Mouse (Mus musculus) layer of hippocampus, adult 9-11 months (tissue): ENCODE results near the gene Dhx32.

Experiments
- DNase-seq: peaks from one replicate; pipeline ENCODE4 v3.0.0; 2022

Dhx32 gene

DNA sequence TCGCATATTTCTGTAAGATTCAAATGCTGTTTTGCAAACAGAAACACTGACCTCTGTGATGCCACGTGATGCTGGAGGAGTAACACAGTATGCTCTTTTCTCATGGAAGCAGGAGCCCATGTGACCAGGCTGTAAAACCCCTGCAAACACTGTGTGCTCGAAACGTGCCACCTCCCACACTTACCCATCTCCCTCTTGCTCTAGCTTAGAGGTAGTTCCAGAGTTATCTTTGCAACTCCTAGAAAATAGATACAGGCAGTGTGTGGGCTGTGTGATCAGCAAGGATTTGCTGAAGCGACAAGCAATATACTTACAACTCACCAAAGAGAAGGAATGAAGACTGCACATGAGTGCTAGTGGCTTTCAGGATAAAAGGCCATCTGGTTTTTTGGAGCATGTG is 14.0 kb downstream of the Dhx32 start:
- DNase-seq: no peak

GRCm38 (mm10) chr7:133768027-133768426 is 14.5 kb downstream of the Dhx32 start:
- no peak for DNase-seq

DNA sequence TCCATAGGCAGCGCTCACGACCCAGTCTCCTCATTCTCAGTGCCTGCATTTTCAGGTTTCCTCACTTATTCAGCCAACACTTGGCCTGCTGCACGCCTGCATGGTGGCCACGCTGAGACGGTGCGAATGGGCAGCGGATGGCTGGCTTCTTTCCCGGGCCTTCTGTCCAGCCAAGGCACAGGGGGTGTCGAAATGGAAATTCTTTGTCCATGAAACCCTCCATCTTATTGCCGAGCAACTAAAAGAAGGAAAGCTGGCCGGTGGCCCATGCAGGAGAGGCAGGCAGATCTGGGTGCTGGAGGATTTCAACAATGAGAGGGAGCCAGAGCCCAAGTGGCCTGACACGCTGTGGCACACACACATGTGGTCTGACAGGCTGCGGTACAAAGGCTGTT is 16.7 kb downstream of the Dhx32 start:
- peak; percentile 66 for DNase-seq

- DNase-seq: no peak
Observed at GRCm38 (mm10) chr7:133765240-133765848, 17.2 kb downstream of the Dhx32 start.

DNA sequence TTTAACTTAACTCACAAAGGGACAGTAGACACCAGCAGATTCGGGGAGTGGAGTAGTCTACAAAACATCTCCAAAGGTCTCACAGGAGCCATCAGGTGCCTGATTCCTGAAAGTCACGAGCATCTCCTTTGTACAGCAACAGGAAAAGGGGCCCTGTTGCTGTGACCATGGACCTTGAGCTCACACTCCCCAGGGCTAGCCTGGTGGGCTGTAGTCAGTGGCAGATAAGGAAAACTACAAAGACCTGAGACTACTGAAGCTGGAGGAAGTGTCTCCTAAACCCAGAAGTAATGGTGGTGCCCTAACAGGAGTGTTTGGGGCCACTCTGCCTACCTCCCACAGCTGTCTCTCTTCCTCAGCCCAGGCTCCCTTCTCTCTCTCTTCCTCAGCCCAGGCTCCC is 18.1 kb downstream of the Dhx32 start:
- DNase-seq: no peak

DNA sequence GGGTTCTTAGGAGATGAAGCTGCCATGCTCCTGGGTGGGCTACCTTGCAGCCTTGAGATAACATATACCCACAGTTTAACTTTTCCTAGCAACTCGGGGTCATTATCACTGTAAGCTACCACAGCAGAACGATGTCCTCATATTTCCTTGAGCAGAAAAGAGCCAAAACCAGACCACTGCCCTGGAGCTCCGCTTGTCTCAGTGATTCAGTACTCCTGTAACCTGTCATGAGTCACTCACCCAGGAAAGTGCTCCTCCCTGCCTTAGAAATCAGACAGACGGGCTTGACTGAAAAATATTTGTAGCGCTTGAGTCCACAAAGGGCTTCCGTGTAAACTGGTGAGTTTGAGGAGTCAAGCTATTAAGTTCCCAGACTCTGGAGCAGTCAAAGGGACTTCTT is 19.8 kb downstream of the Dhx32 start:
- DNase-seq: no peak

DNA sequence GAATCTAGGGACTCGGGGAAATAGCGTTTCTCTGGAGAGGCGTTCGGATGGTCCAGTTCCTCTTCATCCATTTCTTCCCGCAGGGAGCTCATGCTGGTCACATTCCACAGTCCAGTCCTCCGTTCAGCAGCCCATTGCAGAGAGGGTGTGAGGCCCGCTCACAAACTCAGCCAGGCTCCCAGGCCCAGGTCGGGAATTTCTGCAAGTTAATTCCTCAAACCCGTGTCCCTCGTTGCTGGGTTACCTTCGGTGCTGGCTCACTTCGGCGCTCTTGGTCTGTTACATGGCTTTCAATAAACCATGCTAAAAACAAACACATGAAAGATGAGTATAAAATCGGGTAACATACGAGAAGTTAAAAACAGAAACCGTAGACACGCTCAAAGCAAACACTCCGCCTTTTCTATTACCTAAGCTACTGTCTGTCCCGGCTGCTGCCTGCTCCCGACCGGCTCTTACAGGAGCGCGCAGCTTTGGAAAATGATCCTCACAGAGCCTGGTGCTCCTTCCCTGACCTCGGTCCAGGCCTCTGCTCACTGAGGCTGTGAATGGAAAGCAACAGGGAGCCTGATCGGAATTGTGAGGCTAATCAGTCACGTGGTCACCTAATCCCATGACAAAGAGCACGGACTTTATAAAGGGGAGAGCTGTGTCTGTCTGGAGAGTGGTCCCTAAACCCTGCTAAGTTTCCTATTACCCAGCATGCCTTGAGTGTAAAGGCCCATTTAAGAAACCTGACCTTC is 22.7 kb downstream of the Dhx32 start:
- DNase-seq: no peak

DNA sequence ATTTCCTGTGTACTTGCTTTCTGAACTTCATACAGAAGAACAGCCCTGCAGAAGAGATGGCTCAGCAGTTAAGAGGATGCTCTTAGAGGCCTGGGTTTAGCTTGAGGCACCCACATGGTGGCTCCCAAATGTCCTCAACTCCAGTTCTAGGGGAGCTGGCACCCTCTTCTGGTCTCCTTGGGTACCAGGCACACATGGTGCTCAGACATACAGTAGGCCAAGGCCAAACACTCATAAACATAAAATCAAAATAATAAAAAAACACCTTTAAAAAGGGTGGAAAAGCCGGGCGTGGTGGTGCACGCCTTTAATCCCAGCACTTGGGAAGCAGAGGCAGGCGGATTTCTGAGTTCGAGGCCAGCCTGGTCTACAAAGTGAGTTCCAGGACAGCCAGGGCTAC is 23.8 kb downstream of the Dhx32 start:
- DNase-seq: no peak

DNA sequence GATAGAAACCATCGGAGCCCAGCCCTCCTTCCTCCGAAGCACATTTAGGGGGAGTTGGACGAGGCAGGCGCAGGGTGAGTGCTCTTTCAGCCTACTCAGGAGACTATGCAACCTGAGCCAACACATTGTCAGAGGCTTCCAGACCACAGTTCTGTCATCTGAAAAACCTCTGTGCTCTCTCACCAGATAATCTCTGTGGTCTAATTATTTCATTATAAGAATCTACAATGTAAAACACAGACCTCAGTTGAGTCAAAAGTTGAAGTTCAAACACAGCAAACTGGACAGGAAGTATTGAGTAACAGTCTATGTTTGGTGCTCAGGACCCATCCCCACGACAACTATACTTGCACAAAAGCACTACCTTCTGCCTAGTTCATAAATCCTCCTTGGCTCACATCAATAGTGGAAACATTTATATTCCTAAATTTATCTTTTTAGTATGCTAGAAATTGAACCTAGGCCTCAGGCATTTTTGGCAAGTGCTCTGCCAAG is 24.5 kb downstream of the Dhx32 start:
- no peak for DNase-seq

- no peak for DNase-seq
Observed at GRCm38 (mm10) chr7:133751163-133751562, 31.4 kb downstream of the Dhx32 start.

DNA sequence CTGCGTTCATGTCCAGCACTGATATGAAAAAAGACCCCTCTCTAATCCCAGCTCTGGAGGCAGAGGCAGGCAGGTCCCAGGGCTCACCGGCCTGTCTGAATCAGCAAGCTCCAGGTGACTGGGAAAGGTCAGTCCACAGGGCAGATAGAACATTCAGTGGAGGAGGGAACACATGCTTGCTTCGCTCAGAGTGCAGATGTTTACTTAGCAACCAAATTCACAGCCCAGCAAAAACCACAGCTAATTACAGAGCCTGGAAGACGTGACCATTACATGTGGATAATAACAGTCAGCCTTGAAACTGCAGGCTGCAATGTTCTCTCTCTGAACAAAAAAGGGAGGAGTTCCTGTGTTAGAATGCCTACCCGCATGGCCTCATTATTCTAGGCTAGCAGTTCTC is 31.9 kb downstream of the Dhx32 start:
- DNase-seq: no peak

GRCm38 (mm10) chr7:133748753-133749152 is 33.8 kb downstream of the Dhx32 start:
- peak; percentile 33 for DNase-seq

GRCm38 (mm10) chr7:133747372-133747771 is 35.2 kb downstream of the Dhx32 start:
- DNase-seq: no peak

DNA sequence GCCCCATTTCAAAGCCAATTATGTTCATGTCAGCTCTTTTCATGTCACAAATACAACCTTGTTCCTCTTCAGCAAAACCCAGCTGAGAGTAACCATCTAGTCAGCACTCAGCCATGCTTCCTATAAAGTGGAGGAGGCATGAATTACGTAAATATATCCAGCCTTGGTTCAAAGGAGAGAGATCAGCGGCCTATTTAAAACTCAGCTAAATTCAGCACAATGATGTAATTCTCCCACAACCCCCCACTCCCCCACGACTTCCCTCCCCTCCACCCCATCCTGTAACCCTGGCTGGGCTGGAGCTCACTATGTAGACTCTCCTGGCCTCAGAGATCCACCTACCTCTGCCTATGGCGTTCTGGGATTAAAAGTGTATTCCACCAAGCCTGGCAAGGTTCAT is 37.8 kb downstream of the Dhx32 start:
- DNase-seq: no peak

GRCm38 (mm10) chr7:133744209-133744608 is 38.3 kb downstream of the Dhx32 start:
- no peak for DNase-seq

DNA sequence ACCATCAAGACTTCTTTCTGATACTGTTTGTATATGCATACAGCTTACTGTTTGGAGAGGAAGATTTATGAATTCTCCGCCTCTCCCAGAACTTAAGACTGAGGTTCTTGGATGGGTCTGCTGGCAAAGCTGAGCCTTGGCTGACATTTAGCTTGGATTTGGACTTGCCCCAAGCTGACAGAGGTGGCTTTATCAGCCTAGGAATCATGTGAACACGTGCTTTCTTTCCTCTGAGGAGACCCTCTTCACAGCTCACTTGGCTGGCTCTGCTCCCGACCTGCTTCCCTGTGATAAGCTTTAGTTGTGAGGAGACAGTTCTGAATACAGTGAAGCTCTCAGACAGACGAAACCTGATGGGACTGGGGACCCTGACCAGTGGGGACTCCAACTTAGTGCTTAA is 38.9 kb downstream of the Dhx32 start:
- DNase-seq: no peak

DNA sequence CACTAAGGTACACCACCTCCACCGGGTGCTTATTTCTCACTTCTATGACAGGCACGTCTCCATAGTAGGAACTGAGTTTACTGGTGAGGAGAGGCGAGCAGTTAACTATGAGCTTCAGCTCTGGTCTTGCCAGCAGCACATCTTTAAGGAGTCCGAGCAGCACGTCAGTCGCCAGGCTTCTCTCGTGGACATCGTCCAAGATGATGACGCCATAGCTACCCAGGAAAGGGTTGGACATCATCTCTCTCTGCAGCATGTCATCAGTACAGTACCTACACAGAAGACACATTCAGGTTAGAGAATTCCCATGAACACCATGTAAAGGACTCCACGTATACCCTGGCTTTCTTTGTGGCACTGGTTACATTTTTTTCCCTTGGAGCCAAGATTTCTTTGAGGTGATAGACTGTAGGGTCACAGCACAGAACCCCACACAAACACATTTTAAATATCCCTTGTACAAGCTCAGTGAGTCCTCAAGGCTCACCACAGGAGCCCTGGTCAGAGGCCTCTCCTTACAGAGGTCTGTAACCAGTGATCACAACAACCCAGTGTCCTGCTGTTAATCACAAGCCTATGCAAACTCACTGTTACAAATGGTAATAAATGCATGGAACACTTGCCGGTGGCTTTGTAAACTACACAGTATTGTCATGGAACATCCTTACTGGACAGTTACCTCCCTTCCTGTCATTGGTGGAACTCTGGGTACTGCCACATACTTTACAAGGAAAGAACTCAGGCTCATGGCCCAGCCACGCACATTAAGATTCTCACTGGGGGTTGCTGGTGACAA is 39.8 kb downstream of the Dhx32 start:
- DNase-seq: no peak

GRCm38 (mm10) chr7:133740558-133740957 is 42.0 kb downstream of the Dhx32 start:
- no peak for DNase-seq

- DNase-seq: no peak
Observed at GRCm38 (mm10) chr7:133731971-133732645, 50.4 kb downstream of the Dhx32 start.

DNA sequence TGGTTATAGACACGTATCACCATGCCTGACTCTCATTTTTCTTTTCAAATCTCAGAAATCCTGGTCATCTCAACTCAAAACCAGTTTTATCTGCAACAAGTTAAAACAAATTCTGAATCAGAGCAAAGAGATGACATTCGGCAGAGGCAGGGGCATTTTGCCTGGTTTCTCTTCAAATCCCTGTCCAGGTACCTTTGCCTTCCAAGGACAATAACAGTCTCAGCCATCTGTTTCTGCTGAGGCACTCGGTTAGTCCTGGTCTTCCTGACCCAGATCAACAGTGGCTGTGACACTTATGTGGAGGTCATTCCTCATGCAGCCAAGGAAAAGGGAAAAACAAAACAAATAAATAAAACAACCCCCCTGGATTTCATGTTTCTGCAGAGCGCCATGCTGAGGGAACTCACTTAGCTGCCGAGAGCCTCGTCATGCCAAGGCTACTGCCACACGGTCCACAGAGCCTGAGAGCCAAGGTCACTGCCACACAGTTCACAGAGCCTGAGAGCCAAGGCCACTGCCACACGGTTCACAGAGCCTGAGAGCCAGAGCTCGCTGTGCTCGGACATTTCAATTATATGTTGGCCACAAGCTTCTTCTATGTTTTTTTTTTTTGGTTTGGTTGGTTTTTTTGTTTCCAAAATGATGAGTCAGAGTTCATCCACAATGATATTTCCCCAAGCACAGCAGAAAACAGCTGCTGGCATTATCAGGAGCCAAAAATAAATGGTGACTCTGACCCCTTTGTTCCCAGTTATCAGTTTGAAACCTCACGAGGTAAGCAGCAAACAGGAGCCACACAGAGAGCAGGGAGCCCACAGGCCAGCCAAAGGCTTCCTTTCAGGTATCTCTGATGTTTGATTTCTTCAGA is 52.0 kb downstream of the Dhx32 start:
- no peak for DNase-seq

DNA sequence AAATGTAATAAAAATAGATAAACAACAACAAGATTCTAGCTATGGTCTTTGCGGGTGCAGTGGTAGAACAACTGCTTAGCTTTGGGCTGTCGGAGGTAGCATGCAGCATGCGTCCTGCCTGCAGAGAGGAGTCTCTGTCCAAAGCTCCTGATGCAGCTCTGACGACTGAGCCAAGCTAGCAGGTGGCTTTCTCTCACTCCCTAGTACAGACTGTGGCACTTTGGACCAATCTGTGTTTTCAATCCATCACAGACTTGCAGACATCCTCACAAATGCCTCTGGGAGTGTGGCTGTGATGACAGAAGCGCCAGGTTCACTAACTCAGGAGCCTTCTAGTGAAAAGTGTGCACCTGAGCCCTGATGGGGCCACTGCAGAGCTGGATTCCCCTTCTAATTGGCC is 53.2 kb downstream of the Dhx32 start:
- peak; percentile 42 for DNase-seq

GRCm38 (mm10) chr7:133727027-133727426 is 55.5 kb downstream of the Dhx32 start:
- no peak for DNase-seq
